Mouse (Mus musculus): Measurements from ENCODE around the gene Myo1d.

Myo1d gene

GRCm38 (mm10) chr11:80529149-80529548 is 250.7 kb downstream of the Myo1d start:
- DNase-seq: no peak

- DNase-seq: no peak
These were observed 252.1 kb downstream of the Myo1d start for GRCm38 (mm10) chr11:80527697-80528096.

GRCm38 (mm10) chr11:80524213-80524612 is 255.6 kb downstream of the Myo1d start:
- no peak for DNase-seq

- DNase-seq: no peak
These were observed 256.4 kb downstream of the Myo1d start for GRCm38 (mm10) chr11:80523410-80523809.

GRCm38 (mm10) chr11:80522852-80523251 is 257.0 kb downstream of the Myo1d start:
- no peak for DNase-seq

- no peak for DNase-seq
These were observed 258.7 kb downstream of the Myo1d start for GRCm38 (mm10) chr11:80521148-80521547.

- peak; percentile 97 for DNase-seq
These were observed 261.1 kb downstream of the Myo1d start for GRCm38 (mm10) chr11:80518421-80519367.

- no peak for DNase-seq
These were observed 263.9 kb downstream of the Myo1d start for GRCm38 (mm10) chr11:80515895-80516294.

GRCm38 (mm10) chr11:80515346-80515745 is 264.5 kb downstream of the Myo1d start:
- peak; percentile 70 for DNase-seq

- peak; percentile 53 for DNase-seq
These were observed 266.0 kb downstream of the Myo1d start for GRCm38 (mm10) chr11:80513796-80514195.

- DNase-seq: no peak
These were observed 267.3 kb downstream of the Myo1d start for GRCm38 (mm10) chr11:80512313-80513056.

GRCm38 (mm10) chr11:80510124-80510523 is 269.7 kb downstream of the Myo1d start:
- DNase-seq: no peak

GRCm38 (mm10) chr11:80509176-80509506 is 270.7 kb downstream of the Myo1d start:
- DNase-seq: no peak

- peak; percentile 74 for DNase-seq
These were observed 271.3 kb downstream of the Myo1d start for GRCm38 (mm10) chr11:80508361-80509175.

- no peak for DNase-seq
These were observed 272.0 kb downstream of the Myo1d start for GRCm38 (mm10) chr11:80507791-80508190.

- DNase-seq: no peak
These were observed 273.3 kb downstream of the Myo1d start for GRCm38 (mm10) chr11:80506483-80506882.

- no peak for DNase-seq
These were observed 274.2 kb downstream of the Myo1d start for GRCm38 (mm10) chr11:80505581-80505980.

GRCm38 (mm10) chr11:80504519-80505385 is 275.1 kb downstream of the Myo1d start:
- DNase-seq: no peak

- peak; percentile 96 for DNase-seq
These were observed 275.9 kb downstream of the Myo1d start for GRCm38 (mm10) chr11:80503726-80504452.

GRCm38 (mm10) chr11:80503281-80503680 is 276.5 kb downstream of the Myo1d start:
- DNase-seq: no peak

GRCm38 (mm10) chr11:80499550-80499952 is 280.3 kb downstream of the Myo1d start:
- no peak for DNase-seq
